Mouse (Mus musculus) adrenal gland, postnatal 14 days (tissue): Measurements from ENCODE around the gene Tsc22d3. TPM values are rescaled to one million over a fixed set of nuclear protein-coding genes. Genes with fewer than 3 reads are reported as not detected.

Experiments
- DNase-seq: peaks from one replicate; pipeline ENCODE4 v3.0.0; 2021; ENCODE audit warnings: mixed read lengths
- long read RNA-seq, 2 experiments: library from polyadenylated mRNA; stranded (forward); transcript quantifications; one replicate each; pipeline ENCODE4 v2.0.0; 2021
- total RNA-seq: library from RNA; stranded (reverse); gene quantifications from 2 replicates; pipeline ENCODE4 v1.2.3, GENCODE M21; 2021

The Tsc22d3 gene
- total RNA-seq: 126 and 203 TPM in 2 replicates
- long read RNA-seq, experiment 1, transcript Tsc22d3-203 (4 exons, 1,552 nt): minor isoform, 8 of 183 reads
- long read RNA-seq, experiment 1, transcript Tsc22d3-201 (3 exons, 1,974 nt): major isoform, 67 of 183 reads
- long read RNA-seq, experiment 1, transcript Tsc22d3-202 (3 exons, 1,790 nt): minor isoform, 22 of 183 reads
- long read RNA-seq, experiment 1, partial matches to known transcripts: 21 of 183 reads
- long read RNA-seq, experiment 1, other reads (novel, unspliced or antisense): 65 of 183 reads
- long read RNA-seq, experiment 2, transcript Tsc22d3-202 (3 exons, 1,790 nt): minor isoform, 9 of 151 reads
- long read RNA-seq, experiment 2, transcript Tsc22d3-201 (3 exons, 1,974 nt): major isoform, 82 of 151 reads
- long read RNA-seq, experiment 2, partial matches to known transcripts: 18 of 151 reads
- long read RNA-seq, experiment 2, other reads (novel, unspliced or antisense): 38 of 151 reads

DNA sequence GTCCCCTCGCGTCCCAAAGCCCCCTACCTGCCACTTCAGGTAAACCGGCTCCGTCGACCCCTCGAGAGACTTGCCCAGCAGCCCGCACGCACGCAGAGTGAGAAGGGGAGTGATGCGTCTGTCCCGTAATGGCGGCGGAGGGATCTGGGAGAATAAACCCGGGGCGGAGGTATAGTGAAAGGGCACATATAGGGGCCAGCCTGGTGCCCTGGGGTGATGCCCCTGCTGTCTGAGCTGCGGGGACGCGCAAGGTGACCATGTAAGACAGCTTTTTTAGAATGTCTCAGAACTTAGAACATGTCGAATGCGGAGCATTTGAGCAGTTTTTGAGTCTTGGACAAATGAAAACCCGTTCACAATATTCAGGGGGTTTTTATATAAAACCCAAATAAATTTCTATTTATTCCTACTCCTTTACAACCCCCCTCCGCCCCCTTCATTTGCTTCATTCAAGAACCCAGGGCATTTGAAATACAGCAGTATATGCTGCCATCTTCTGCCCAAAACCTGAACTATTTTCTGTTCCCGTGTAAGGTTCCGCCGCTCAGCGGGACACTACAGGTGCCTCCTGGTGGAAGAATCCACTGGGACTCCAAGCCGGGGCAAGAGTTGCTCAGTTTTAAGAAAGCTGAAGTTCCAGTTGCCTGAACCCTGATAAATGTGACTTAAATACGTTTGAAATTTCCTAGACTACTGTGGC lies at the start of gene Tsc22d3:
Gene Tsc22d3 (minus strand): TSS at position 250 of the 700 bp plus-strand sequence.
- DNase-seq: peak; percentile 76

GRCm38 (mm10) chrX:140639592-140639991 lies 39.1 kb upstream of the Tsc22d3 start:
- DNase-seq: no peak

- peak; percentile 5 for DNase-seq
Measured at GRCm38 (mm10) chrX:140638028-140638427, 37.6 kb upstream of the Tsc22d3 start.

GRCm38 (mm10) chrX:140624875-140625594 lies 24.6 kb upstream of the Tsc22d3 start:
- no peak for DNase-seq

DNA sequence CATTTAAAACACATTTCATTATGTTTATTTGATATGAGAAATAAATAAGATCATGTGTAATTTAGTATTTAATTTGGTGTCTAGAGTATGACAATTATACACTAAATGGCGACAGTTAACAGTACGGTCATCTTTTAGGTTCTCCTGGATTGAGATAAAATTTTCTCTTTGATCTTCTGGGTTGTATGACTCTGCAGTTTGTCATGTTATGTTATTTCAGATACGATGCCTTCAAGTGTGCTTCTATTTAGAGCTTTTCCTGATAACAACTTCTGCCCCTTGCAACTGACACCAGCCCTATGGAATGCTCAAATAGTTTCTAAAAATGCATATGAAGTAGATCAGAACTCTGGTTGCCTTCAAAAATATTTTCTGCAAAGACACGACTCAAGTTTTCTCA lies 9.5 kb upstream of the Tsc22d3 start:
- DNase-seq: no peak

GRCm38 (mm10) chrX:140601884-140602283 lies 1.4 kb upstream of the Tsc22d3 start:
- peak; percentile 9 for DNase-seq

DNA sequence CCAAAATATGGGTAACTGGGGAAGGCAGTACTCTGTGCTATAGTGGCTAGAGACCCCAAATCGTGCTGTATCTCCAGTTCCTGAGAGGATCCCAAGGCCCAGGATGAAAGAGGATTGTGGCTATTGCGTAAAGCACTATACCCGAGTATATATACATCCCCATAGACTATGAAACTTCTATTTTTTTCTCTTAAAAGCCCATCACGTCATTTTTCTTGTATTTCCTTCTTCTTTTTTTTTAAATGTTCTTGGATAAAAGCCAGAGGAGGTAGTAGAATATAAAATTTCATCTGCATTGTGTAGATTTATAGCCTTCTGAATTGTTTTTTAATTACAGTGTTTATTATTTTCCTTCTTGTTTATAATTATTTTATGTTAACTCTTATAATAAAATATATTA lies 852 bp upstream of the Tsc22d3 start:
- no peak for DNase-seq

GRCm38 (mm10) chrX:140599561-140600409 lies 674 bp downstream of the Tsc22d3 start:
- peak; percentile 37 for DNase-seq

GRCm38 (mm10) chrX:140598850-140599560 lies 1.5 kb downstream of the Tsc22d3 start:
- DNase-seq: peak; percentile 82

DNA sequence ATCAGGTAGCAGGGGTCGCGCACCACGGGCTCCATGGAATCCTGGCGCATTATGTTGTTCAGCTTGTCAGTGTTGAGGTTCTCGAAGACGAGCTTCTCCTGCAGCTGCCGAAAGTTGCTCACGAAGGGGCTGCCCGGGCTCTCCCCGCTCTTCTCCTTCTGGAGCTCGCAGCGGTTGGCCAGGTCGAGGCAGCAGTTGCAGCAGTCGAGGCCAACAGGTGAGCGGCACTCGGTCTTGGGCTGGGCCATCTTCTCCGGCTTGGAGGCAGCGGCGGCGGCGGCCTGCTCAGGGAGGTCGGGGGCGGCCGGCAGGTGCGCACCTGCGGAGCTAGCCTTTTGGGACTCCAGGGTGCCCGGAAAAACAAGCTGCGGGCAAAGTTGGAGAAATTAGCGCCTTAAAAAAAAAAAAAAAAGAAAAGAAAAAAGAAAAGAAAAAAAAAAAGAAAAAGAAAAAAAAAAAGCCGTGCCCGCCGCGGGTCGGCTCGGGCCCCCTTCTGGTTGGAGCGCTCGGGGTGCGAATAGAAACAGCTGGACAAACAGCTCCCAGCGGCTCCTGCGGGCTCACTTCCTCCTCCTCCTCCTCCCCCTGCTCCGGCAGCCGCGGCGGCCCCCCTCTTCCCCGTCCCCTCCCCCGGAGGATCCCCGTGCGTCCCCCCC lies 2.1 kb downstream of the Tsc22d3 start:
- DNase-seq: peak; percentile 9

- DNase-seq: no peak
Measured at GRCm38 (mm10) chrX:140591176-140591575, 9.3 kb downstream of the Tsc22d3 start.

DNA sequence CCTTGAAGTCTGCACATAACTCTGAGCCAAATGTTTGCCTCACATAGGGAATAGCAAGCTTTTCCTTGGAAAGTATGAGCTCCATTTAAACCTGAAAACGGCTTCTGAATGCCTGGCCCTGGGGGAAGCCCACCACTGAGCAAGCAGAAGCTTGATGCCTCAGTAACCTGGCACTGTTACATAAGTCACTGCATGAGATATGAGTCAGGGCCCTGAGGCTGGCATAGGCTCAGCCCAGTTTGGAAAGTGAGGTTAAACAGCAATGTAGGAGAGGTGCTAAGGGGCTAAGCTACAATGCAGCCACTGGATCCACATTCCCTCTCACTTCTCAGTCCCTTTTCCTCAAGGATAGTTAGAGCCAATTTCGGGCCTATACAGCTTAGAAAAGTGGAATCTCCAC lies 10.3 kb downstream of the Tsc22d3 start:
- DNase-seq: no peak

DNA sequence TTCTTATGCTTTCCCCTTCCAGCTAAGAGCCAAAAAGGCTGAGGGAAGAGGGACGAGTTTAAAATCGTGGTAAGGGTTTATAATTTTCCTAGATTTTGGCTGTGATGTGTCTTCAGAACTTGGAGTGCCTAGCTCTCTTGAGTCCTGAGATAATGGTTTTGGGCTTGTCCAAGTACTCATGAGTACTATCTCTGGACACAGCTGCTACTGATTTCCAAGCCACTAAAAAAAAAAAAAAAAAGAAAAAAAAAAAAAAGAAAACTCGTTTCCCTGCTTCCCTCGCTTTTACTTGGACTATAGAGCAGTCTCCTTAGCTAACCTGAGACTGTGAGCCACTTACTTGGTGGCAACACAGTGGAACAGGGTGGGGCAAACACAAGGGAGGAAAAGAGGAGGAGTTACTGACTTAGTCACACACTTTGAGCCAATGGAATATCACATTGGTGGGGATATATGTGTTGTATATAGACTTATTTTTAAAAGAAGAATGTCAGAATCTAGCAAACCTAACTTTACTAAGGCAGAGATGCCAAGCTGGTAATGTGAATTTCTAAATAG lies 11.2 kb downstream of the Tsc22d3 start:
- no peak for DNase-seq

DNA sequence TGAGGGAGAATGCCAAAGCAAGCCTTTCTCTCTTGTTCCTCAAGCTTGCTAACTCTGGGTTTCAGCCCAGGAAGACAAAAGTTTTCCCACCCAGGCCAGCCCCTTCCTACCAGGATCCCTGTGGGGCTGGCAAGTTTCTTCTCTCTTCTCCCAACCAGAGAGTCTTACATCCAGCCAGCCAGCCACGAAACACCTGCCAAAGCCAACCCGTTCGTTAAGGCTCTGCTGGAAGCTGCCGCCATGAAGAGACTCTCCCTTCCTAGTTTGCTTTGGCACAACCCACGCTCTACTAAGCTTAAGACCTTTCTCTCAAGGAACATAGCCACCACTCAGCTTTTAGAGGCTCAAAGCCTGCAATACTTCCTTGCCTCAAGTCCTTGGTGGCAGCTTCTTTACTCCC lies 11.9 kb downstream of the Tsc22d3 start:
- no peak for DNase-seq

- no peak for DNase-seq
Measured at GRCm38 (mm10) chrX:140580416-140580815, 20.0 kb downstream of the Tsc22d3 start.

DNA sequence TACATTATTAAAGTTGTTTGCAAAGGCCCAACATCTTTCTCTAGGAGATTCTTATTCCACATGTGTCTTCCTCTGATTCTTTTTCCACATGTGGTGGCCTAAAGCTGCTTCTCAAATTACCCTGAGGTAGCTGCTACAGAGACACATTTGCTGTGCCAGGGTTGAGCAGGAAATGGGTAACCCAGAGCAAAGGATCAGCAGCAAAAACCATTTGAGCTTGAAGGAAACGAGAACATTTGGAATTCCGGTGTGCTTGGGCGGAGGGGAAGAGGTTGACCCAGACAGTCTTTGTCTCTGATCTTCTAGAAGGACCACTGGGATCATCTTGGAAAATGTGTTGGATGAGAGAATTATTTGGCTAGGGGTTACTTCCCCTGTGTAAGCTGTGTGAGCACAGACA lies 24.8 kb downstream of the Tsc22d3 start:
- no peak for DNase-seq

- no peak for DNase-seq
Measured at GRCm38 (mm10) chrX:140575200-140575599, 25.3 kb downstream of the Tsc22d3 start.

- DNase-seq: no peak
Measured at GRCm38 (mm10) chrX:140572702-140573338, 27.6 kb downstream of the Tsc22d3 start.

- no peak for DNase-seq
Measured at GRCm38 (mm10) chrX:140569595-140569994, 30.9 kb downstream of the Tsc22d3 start.
